Mouse (Mus musculus): ENCODE data around the gene 4921536K21Rik. TPM values are rescaled to one million over a fixed set of nuclear protein-coding genes. Genes with fewer than 3 reads are reported as not detected.
A peak's percentile ranks its signal among the peaks of the same experiment; 100 is the strongest.
"Not testable (repeated sequence)": the region's sequence is repeated elsewhere in the genome, so short reads cannot be mapped to it uniquely, and the experiment has no call there.

4921536K21Rik gene
- total and polyA plus RNA-seq, 3 experiments = 0.08 to 0.40 TPM; not detected in 1

DNA sequence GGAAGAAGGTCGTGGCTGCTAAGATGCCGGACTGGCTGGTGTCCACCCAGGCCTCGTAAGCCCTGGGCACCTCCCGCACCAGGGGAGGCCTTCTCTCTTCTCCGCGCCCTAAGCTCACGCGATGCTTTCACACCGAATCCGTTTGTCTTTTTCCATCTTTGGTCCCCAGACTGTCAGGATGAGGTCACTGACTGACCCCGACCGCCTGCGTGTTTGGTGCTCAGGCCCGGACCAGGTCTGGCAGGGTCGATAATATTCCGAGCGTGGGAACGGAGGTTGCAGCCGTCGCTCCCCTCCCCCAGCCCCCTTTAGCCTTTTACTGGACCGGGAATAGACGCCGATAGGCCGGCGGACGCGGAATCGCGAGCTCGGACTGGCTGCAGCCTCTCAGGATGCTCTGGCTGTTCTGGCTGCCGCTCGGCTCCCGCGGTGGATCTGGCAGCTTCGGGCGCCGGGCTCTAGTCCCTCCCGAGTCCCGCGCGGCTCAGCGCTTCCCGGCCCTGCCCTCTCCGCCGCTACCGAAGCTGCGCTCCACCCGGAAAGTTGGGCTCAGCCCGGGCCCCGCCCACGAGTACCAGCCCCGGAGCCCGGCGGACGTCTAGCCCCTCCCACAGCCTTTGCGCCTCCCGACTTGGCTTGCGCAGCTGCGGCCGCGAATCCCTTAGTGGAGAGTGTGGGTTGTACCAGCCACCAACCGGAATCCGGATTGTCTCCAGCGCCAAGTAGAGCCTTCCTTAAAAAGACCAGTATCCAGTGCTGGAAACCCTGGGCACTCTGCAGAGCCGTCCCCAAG is 18.6 kb upstream of the 4921536K21Rik start (continued):
- no peak for TF ChIP-seq RAD21 (IDR thresholded peaks at IDR 0.05; ENCODE audit: low read depth, low read length)
- no peak for TF ChIP-seq ZKSCAN1 (IDR thresholded peaks at IDR 0.05; ENCODE audit: low read depth, low read length)
- TF ChIP-seq E2F4 (IDR thresholded peaks at IDR 0.05; ENCODE audit: borderline replicate concordance, low read depth, low read length) = no peak
- peak; percentile 44 for TF ChIP-seq NELFE (IDR thresholded peaks at IDR 0.05; ENCODE audit: low read depth, low read length)

DNA sequence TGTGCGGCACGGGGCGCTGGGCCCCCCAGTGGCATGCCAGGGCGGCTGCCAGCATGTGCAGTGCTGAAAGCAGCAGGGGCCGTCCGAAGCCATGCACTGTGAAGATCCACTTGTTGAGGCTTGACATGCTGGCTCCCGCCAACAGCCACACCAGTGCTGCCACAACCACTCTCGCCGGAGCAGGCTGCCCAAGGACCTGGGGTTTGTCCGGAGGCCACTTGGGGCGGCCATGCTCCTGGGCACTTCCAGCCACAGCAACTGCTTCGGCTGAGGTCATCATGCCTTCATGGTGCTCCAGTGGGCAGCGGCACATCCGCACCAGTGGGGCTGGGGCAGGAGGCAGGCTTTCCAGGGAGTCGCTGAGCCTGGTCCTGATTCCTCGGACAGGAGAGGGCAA is 18.0 kb upstream of the 4921536K21Rik start:
- H3K27ac ChIP-seq (ENCODE audit: control insufficient read depth, low read depth, low read length) = no peak overlapping the region
- H3K79me2 ChIP-seq (ENCODE audit: control insufficient read depth, insufficient read depth, low read length, poor library complexity) = peaks cover 17% of the 10 kb centered on the region
- peaks cover 0 to 10% of the 10 kb centered on the region in 2 experiments; a peak in 2 of 4 replicates for H3K36me3 ChIP-seq (ENCODE audit: control insufficient read depth in 1 of 2, insufficient read depth in 2 of 2, low read length in 2 of 2)
- H3K4me3 ChIP-seq (ENCODE audit: control insufficient read depth in 1 of 2, insufficient read depth in 1 of 2, low read depth in 2 of 2, low read length in 2 of 2) = peak overlapping the region; percentile 72 to 75
- peaks cover 9 to 30% of the 10 kb centered on the region in 2 experiments; a peak in 3 of 4 replicates for H3K4me1 ChIP-seq (ENCODE audit: control insufficient read depth in 1 of 2, insufficient read depth in 2 of 2, low read length in 2 of 2)
- no peak for TF ChIP-seq NRF1 (IDR thresholded peaks at IDR 0.05; ENCODE audit: insufficient read depth, low read depth, low read length, poor library complexity, severe bottlenecking)
- no peak for TF ChIP-seq POLR2AphosphoS5 (IDR thresholded peaks at IDR 0.05; ENCODE audit: borderline replicate concordance, low read depth, low read length)
- no peak for TF ChIP-seq TBP (IDR thresholded peaks at IDR 0.05; ENCODE audit: low read depth, low read length)
- TF ChIP-seq HCFC1 (IDR thresholded peaks at IDR 0.05; ENCODE audit: low read depth, low read length) = no peak
- no peak for TF ChIP-seq RCOR1 (IDR thresholded peaks at IDR 0.05; ENCODE audit: low read depth, low read length)
- no peak for TF ChIP-seq ZC3H11A (IDR thresholded peaks at IDR 0.05; ENCODE audit: low read depth, low read length)
- TF ChIP-seq GABPA (IDR thresholded peaks at IDR 0.05; ENCODE audit: low read depth, low read length) = no peak
- TF ChIP-seq MAX (IDR thresholded peaks at IDR 0.05; ENCODE audit: low read length) = peak; percentile 71
- peak; percentile 70 for DNase-seq (ENCODE audit: low read depth, low spot score)
- H3K27me3 ChIP-seq (ENCODE audit: control insufficient read depth in 1 of 2, insufficient read depth in 2 of 2, low read length in 2 of 2) = no peaks in the 10 kb centered on the region
- H3K9ac ChIP-seq (ENCODE audit: control insufficient read depth, low read depth, low read length, poor library complexity, severe bottlenecking) = peak overlapping the region; percentile 74
- H3K9me3 ChIP-seq (replicated peaks; ENCODE audit: insufficient read depth, low read length) = no peaks in the 10 kb centered on the region

DNA sequence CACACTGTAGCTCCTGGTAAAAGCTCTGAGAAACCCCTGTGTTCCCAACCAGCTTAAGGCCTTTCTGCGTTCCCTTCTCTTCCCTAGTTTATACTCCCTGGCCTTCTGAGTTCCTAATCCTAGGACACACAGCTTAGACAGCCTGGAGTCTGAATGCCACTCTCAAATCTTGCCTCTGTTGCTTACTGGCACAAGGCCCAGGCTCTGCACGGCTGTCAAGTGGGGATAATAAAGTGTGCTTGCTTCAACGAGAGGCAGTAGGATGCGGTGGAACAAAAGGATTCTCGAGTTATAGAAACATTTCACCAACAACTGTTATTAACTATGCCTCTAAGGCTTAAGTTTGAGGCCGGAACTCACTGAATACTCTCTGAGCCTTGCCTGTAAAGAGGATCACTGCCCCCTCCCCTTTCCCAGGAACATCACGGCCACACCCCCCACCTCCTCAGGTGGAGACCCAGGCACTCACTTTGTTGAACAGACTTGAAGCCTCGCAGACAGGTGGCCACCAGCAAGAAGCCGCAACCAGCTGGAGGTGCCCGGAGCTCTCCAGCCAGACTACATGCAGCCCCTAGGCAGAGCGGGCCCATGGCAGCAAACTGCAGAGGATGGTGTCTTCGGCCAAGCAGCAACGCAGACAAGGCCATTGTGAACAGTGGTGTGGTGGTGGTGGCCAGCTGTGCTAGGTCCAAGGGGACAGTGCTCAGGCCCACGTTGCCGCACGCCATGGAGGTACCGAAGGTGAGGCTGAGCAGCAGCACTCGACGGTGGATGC is 17.4 kb upstream of the 4921536K21Rik start:
- peak; percentile 81 for DNase-seq (ENCODE audit: low read depth, low spot score)
- Histone ChIP-seq H3K9me3 (replicated peaks; ENCODE audit: insufficient read depth, low read length) (no peaks in the 10 kb centered on the region), H3K79me2 (ENCODE audit: control insufficient read depth, insufficient read depth, low read length, poor library complexity) (peaks cover 17% of the 10 kb centered on the region), H3K27me3 (ENCODE audit: control insufficient read depth in 1 of 2, insufficient read depth in 2 of 2, low read length in 2 of 2) (no peaks in the 10 kb centered on the region), H3K4me1 (ENCODE audit: control insufficient read depth in 1 of 2, insufficient read depth in 2 of 2, low read length in 2 of 2) (peaks cover 9 to 30% of the 10 kb centered on the region in 2 experiments; a peak in 3 of 4 replicates), H3K4me3 (ENCODE audit: control insufficient read depth in 1 of 2, insufficient read depth in 1 of 2, low read depth in 2 of 2, low read length in 2 of 2) (peak overlapping the region; percentile 72 to 75), H3K9ac (ENCODE audit: control insufficient read depth, low read depth, low read length, poor library complexity, severe bottlenecking) (peak overlapping the region; percentile 74), H3K36me3 (ENCODE audit: control insufficient read depth in 1 of 2, insufficient read depth in 2 of 2, low read length in 2 of 2) (peaks cover 0 to 10% of the 10 kb centered on the region in 2 experiments; a peak in 2 of 4 replicates), H3K27ac (ENCODE audit: control insufficient read depth, low read depth, low read length) (no peak overlapping the region)
- no peak for TF ChIP-seq POLR2AphosphoS2 (IDR thresholded peaks at IDR 0.05; ENCODE audit: low read length)
- TF ChIP-seq TAL1 (IDR thresholded peaks at IDR 0.05; ENCODE audit: low read length) = peak; percentile 53
- no peak for TF ChIP-seq POLR2AphosphoS5 (IDR thresholded peaks at IDR 0.05; ENCODE audit: borderline replicate concordance, low read depth, low read length)
- TF ChIP-seq MXI1 (IDR thresholded peaks at IDR 0.05; ENCODE audit: low read depth, low read length) = peak; percentile 61; the same call in 1 of the 2 replicates
- peak in 1 of 2 experiments; percentile 21; a peak in 1 of 4 replicates for TF ChIP-seq EP300 (IDR thresholded peaks at IDR 0.05; ENCODE audit: low read depth in 1 of 2, low read length in 2 of 2)
- no peak for TF ChIP-seq USF2 (IDR thresholded peaks at IDR 0.05; ENCODE audit: borderline replicate concordance in 1 of 2, insufficient read depth in 1 of 2, low read depth in 1 of 2, low read length in 2 of 2)
- TF ChIP-seq RCOR1 (IDR thresholded peaks at IDR 0.05; ENCODE audit: low read depth, low read length) = 0 out of 2 replicates have a peak, but pooled peaks have one; percentile 18

DNA sequence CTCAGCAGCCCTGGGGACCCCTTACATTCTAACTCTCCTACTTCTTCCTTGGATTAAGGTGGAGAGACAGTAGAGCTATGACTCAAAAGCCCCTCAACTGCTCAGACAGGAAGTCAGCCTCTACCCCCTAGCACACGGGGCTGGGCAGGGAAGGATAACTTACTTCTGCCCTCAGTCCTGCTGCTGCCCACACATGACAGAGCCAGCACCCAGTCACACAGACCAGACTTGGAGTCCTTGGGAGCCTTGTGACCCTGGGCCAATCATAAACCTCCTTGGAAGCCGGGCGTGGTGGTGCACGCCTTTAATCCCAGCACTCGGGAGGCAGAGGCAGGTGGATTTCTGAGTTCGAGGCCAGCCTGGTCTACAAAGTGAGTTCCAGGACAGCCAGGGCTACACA is 16.5 kb upstream of the 4921536K21Rik start:
- H3K27me3 ChIP-seq (ENCODE audit: control insufficient read depth in 1 of 2, insufficient read depth in 2 of 2, low read length in 2 of 2); H3K9me3 ChIP-seq (replicated peaks; ENCODE audit: insufficient read depth, low read length); DNase-seq (ENCODE audit: low read depth, low spot score); H3K36me3 ChIP-seq (ENCODE audit: control insufficient read depth in 1 of 2, insufficient read depth in 2 of 2, low read length in 2 of 2): not testable (repeated sequence)
- H3K27ac ChIP-seq (ENCODE audit: control insufficient read depth, low read depth, low read length) = peak overlapping the region; percentile 8; the same call in 1 of the 2 replicates
- peaks cover 9 to 30% of the 10 kb centered on the region in 2 experiments; a peak in 3 of 4 replicates for H3K4me1 ChIP-seq (ENCODE audit: control insufficient read depth in 1 of 2, insufficient read depth in 2 of 2, low read length in 2 of 2)
- peaks cover 17% of the 10 kb centered on the region for H3K79me2 ChIP-seq (ENCODE audit: control insufficient read depth, insufficient read depth, low read length, poor library complexity)
- peak overlapping the region; percentile 30; the same call in 1 of the 2 replicates for H3K9ac ChIP-seq (ENCODE audit: control insufficient read depth, low read depth, low read length, poor library complexity, severe bottlenecking)
- H3K4me3 ChIP-seq (ENCODE audit: control insufficient read depth in 1 of 2, insufficient read depth in 1 of 2, low read depth in 2 of 2, low read length in 2 of 2) = peak overlapping the region; percentile 8 to 12; a peak in 3 of 4 replicates

Measured in MEL (cell line).